Mouse (Mus musculus) lung, adult 2 months (tissue): Measurements from ENCODE around the gene Cactin.

ENCODE experiments used
- CTCF ChIP-seq: fragments of 200-500 bp; IDR thresholded peaks from 2 replicates; pipeline ENCODE4 v1.5.1; 2011; ENCODE audit warnings: mild to moderate bottlenecking, low read length, control low read depth; ENCODE audit not compliant: insufficient read depth
- POLR2A ChIP-seq: fragments of 200-500 bp; IDR thresholded peaks from 2 replicates; pipeline ENCODE4 v1.6.1; 2011; ENCODE audit warnings: low read depth, mild to moderate bottlenecking, control low read depth, low read length, borderline replicate concordance; ENCODE audit errors: extremely low read depth

DNA sequence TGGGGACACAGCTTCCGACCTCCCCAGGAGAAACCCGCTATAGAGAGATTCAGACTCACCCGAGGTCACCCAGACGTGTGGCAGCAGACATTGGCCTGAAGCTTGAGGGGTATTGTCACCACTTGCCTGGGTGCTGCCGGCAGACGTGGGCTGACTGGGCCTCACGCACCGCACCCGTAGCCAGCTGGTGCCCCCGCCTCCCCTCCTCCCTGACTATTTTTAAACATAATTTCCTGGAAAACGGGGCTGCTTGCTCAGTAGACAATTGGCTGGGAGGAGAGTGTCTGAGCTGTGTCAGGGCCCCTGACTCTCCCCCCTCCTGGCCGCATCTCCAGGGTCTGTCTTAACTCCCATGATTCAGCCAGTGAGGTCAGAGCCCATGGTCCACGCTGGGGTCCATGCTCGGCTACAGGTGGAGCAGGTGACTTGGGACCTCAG is 18.1 kb upstream of the Cactin start:
- TF ChIP-seq CTCF (no peak), POLR2A (no peak)
